Mouse (Mus musculus) thymus, adult 2 months (tissue): ENCODE data around the gene Kif1b. TPM values are rescaled to one million over a fixed set of nuclear protein-coding genes. Genes with fewer than 3 reads are reported as not detected.

ENCODE experiments used
- DNase-seq: peaks from one replicate; pipeline ENCODE4 v3.0.0; 2021
- H3K27ac ChIP-seq: fragments of 200-500 bp; 2 replicates; pipeline ENCODE4 v1.5.1; 2012; ENCODE audit warnings: low read length, control low read depth; ENCODE audit not compliant: control insufficient read depth, insufficient read depth
- H3K27me3 ChIP-seq: fragments of 200-500 bp; 2 replicates; pipeline ENCODE4 v1.6.1; 2012; ENCODE audit warnings: mild to moderate bottlenecking, low read length, moderate library complexity, mixed read lengths; ENCODE audit not compliant: control insufficient read depth, insufficient read depth
- H3K36me3 ChIP-seq: fragments of 200-500 bp; 2 replicates; pipeline ENCODE4 v1.6.1; 2012; ENCODE audit warnings: mild to moderate bottlenecking, low read length, moderate library complexity; ENCODE audit not compliant: control insufficient read depth, insufficient read depth
- H3K4me1 ChIP-seq: fragments of 200-500 bp; replicated peaks from 2 replicates; pipeline ENCODE4 v1.6.1; 2012; ENCODE audit warnings: low read length; ENCODE audit not compliant: control insufficient read depth, insufficient read depth
- H3K4me3 ChIP-seq: fragments of 200-500 bp; 2 replicates; pipeline ENCODE4 v1.5.1; 2012; ENCODE audit warnings: mild to moderate bottlenecking, low read length, control low read depth, moderate library complexity; ENCODE audit not compliant: control insufficient read depth, insufficient read depth
- CTCF ChIP-seq: fragments of 200-500 bp; IDR thresholded peaks from 2 replicates; pipeline ENCODE4 v1.5.1; 2012; ENCODE audit warnings: mild to moderate bottlenecking, control low read depth, low read length, moderate library complexity, borderline replicate concordance; ENCODE audit not compliant: control insufficient read depth, poor library complexity, insufficient read depth; ENCODE audit errors: extremely low read depth
- POLR2A ChIP-seq: fragments of 200-500 bp; IDR thresholded peaks from 2 replicates; pipeline ENCODE4 v1.6.1; 2012; ENCODE audit warnings: mild to moderate bottlenecking, low read length, control low read depth, moderate library complexity; ENCODE audit not compliant: control insufficient read depth, poor library complexity, insufficient read depth; ENCODE audit errors: extremely low read depth
- WGBS: fragments of 180-500 bp; shearing (Covaris S2); methylation state at CpG from one replicate; pipeline ENCODE4 v1.1.7; 2018; 5-methylcytosine and 5-hydroxymethylcytosine counted together
- polyA plus RNA-seq: library from polyadenylated mRNA; depleted of rRNA; stranded (reverse); fragments of >200 nt; gene quantifications from 2 replicates; pipeline ENCODE4 v1.2.3, GENCODE M21; 2012

Kif1b gene
- polyA plus RNA-seq, 1 experiment, result 23.9 TPM

- 90% methylated on average over 2 of the region's 2 CpGs for WGBS
- Histone ChIP-seq H3K36me3 (peaks cover 40% of the 10 kb centered on the region), H3K27ac (no peak overlapping the region)
Observed at GRCm38 (mm10) chr4:149159203-149159602, 148.3 kb downstream of the Kif1b start.

GRCm38 (mm10) chr4:149157415-149157973, 150.0 kb downstream of the Kif1b start:
- Histone ChIP-seq H3K27ac (no peak overlapping the region), H3K27me3 (no peaks in the 10 kb centered on the region), H3K4me1 (no peaks in the 10 kb centered on the region), H3K36me3 (peaks cover 49% of the 10 kb centered on the region), H3K4me3 (no peak overlapping the region)
- 97% methylated on average over 8 of the region's 8 CpGs for WGBS
- DNase-seq, result no peak
- TF ChIP-seq CTCF (no peak), POLR2A (no peak)

More at GRCm38 (mm10) chr4:149159203-149159602, 148.3 kb downstream of the Kif1b start:
- H3K4me3 ChIP-seq, result no peak overlapping the region
- no peaks in the 10 kb centered on the region for H3K27me3 ChIP-seq
- no peak for TF ChIP-seq POLR2A
- TF ChIP-seq CTCF, result no peak
- no peak for DNase-seq
- no peaks in the 10 kb centered on the region for H3K4me1 ChIP-seq

GRCm38 (mm10) chr4:149155711-149156110, 151.8 kb downstream of the Kif1b start:
- H3K4me1 ChIP-seq, result no peaks in the 10 kb centered on the region
- H3K4me3 ChIP-seq, result no peak overlapping the region
- H3K27ac ChIP-seq, result no peak overlapping the region
- H3K36me3 ChIP-seq, result peaks cover 51% of the 10 kb centered on the region
- no peak for DNase-seq
- no peaks in the 10 kb centered on the region for H3K27me3 ChIP-seq
- 94% methylated on average over 6 of the region's 6 CpGs for WGBS
- TF ChIP-seq CTCF (no peak), POLR2A (no peak)

- Histone ChIP-seq H3K27me3 (no peaks in the 10 kb centered on the region), H3K27ac (no peak overlapping the region), H3K36me3 (peaks cover 48% of the 10 kb centered on the region), H3K4me1 (no peaks in the 10 kb centered on the region), H3K4me3 (no peak overlapping the region)
- 99% methylated on average over 7 of the region's 7 CpGs for WGBS
- TF ChIP-seq POLR2A (no peak), CTCF (no peak)
- DNase-seq, result no peak
Observed at GRCm38 (mm10) chr4:149154859-149155258, 152.6 kb downstream of the Kif1b start.

GRCm38 (mm10) chr4:149150721-149151120, 156.8 kb downstream of the Kif1b start:
- no peaks in the 10 kb centered on the region for H3K27me3 ChIP-seq
- no peak overlapping the region for H3K4me3 ChIP-seq
- WGBS, result 96% methylated on average over 11 of the region's 11 CpGs
- no peak for DNase-seq
- H3K36me3 ChIP-seq, result peaks cover 28% of the 10 kb centered on the region
- TF ChIP-seq POLR2A (no peak), CTCF (no peak)
- peaks cover 13% of the 10 kb centered on the region for H3K4me1 ChIP-seq
- no peak overlapping the region for H3K27ac ChIP-seq

- no peaks in the 10 kb centered on the region for H3K27me3 ChIP-seq
- DNase-seq, result no peak
- no peak overlapping the region for H3K27ac ChIP-seq
- whole genome bisulfite sequencing, result 92% methylated on average over 11 of the region's 11 CpGs
- H3K4me3 ChIP-seq, result no peak overlapping the region
- H3K4me1 ChIP-seq, result peaks cover 13% of the 10 kb centered on the region
- H3K36me3 ChIP-seq, result peaks cover 27% of the 10 kb centered on the region
- TF ChIP-seq CTCF (no peak), POLR2A (no peak)
Observed at GRCm38 (mm10) chr4:149150256-149150655, 157.2 kb downstream of the Kif1b start.

- 94% methylated on average over 7 of the region's 7 CpGs for WGBS
- H3K27me3 ChIP-seq, result no peaks in the 10 kb centered on the region
- H3K36me3 ChIP-seq, result peaks cover 21% of the 10 kb centered on the region
- TF ChIP-seq POLR2A (no peak), CTCF (no peak)
- no peak overlapping the region for H3K4me3 ChIP-seq
- no peak overlapping the region for H3K27ac ChIP-seq
- DNase-seq, result no peak
- H3K4me1 ChIP-seq, result peaks cover 13% of the 10 kb centered on the region
Observed at GRCm38 (mm10) chr4:149149611-149150010, 157.9 kb downstream of the Kif1b start.
